Comparison of ENCODE assay signal across 11 mouse cellular contexts in genomic region chr16:5765143-5765542, GRCm38 (mm10).
DNase-seq lines count a peak whose midpoint lies in the region; ATAC-seq and TF ChIP-seq lines count a peak whose summit lies in the region.
"Had no signal": no experiment of that assay in that cellular context is flagged by ENCODE, and none has a peak within 500 bp of the region (broad histone marks: within the 10 kb centered on the region; RNA-seq: fewer than 3 reads in every experiment).

No protein-coding gene starts in this region.

- peak; percentile 82 for DNase-seq in intestine, embryonic 14.5 days (ENCODE audit: low spot score)
- DNase-seq in 416B (ENCODE audit: low read depth) (peak; percentile 36), adipocyte (ENCODE audit: low spot score) (peak; percentile 15)
- DNase-seq in kidney, postnatal 14 days, result peak; percentile 57
- DNase-seq in frontal cortex, postnatal 10 days (ENCODE audit: low spot score in 2 of 2), result no peak
- no peak for DNase-seq in left cerebral cortex, adult 8-10 months (ENCODE audit: low spot score in 2 of 2)
- no peak for DNase-seq in gastrocnemius, adult 2 months
- DNase-seq: right cerebral cortex, postnatal 4 days had no signal

- no peaks in the 10 kb centered on the region for H3K4me1 ChIP-seq in intestine, embryonic 14.5 days (replicated peaks; ENCODE audit: control insufficient read depth, insufficient read depth, low read length)
- H3K4me1 ChIP-seq in intestine, postnatal 0 days (replicated peaks; ENCODE audit: control insufficient read depth, insufficient read depth, low read length), result no peaks in the 10 kb centered on the region

- intact Hi-C loops in gastrocnemius, adult 2 months (cut with DNase I), result no loop called here

- no peak for TF ChIP-seq CTCF in intestine, postnatal 0 days (IDR thresholded peaks at IDR 0.05; ENCODE audit: low read depth)
- no peak for TF ChIP-seq CTCF in gastrocnemius, adult 2 months (IDR thresholded peaks at IDR 0.05)

- no peak for ATAC-seq in intestine, embryonic 14.5 days (replicated peaks; ENCODE audit: low FRiP score, low TSS enrichment, low read depth)
- no peak for ATAC-seq in intestine, postnatal 0 days
- ATAC-seq: hindbrain, embryonic 16.5 days had no signal

- H3K4me3 ChIP-seq in intestine, embryonic 14.5 days (ENCODE audit: low read depth, low read length), result no peak overlapping the region
- H3K4me3 ChIP-seq in intestine, postnatal 0 days (ENCODE audit: low read depth, low read length), result no peak overlapping the region
- H3K4me3 ChIP-seq in gastrocnemius, adult 2 months, result no peak overlapping the region
- H3K4me3 ChIP-seq: erythroblast, embryonic 14.5 days had no signal

- 24% methylated on average over 4 of the region's 4 CpGs for WGBS in intestine, embryonic 14.5 days
- WGBS in intestine, postnatal 0 days, result 19% methylated on average over 4 of the region's 4 CpGs

- no peak overlapping the region for H3K9ac ChIP-seq in intestine, embryonic 14.5 days (ENCODE audit: low read length)
- no peak overlapping the region for H3K9ac ChIP-seq in intestine, postnatal 0 days (ENCODE audit: low read depth, low read length)

- no peaks in the 10 kb centered on the region for H3K9me3 ChIP-seq in intestine, embryonic 14.5 days (ENCODE audit: control insufficient read depth, low read length)
- H3K9me3 ChIP-seq in intestine, postnatal 0 days (ENCODE audit: control insufficient read depth), result no peaks in the 10 kb centered on the region

- H3K27ac ChIP-seq in intestine, embryonic 14.5 days (ENCODE audit: low read depth), result no peak overlapping the region
- no peak overlapping the region for H3K27ac ChIP-seq in intestine, postnatal 0 days (ENCODE audit: low read depth, low read length)
- no peak overlapping the region for H3K27ac ChIP-seq in gastrocnemius, adult 2 months

- H3K36me3 ChIP-seq in intestine, embryonic 14.5 days (ENCODE audit: control insufficient read depth, insufficient read depth, low read length), result no peaks in the 10 kb centered on the region
- H3K36me3 ChIP-seq in intestine, postnatal 0 days (ENCODE audit: control insufficient read depth, insufficient read depth), result no peaks in the 10 kb centered on the region

- no peak overlapping the region for H3K4me2 ChIP-seq in intestine, embryonic 14.5 days (ENCODE audit: low read length)
- H3K4me2 ChIP-seq in intestine, postnatal 0 days (replicated peaks; ENCODE audit: low read depth), result no peak overlapping the region

- H3K27me3 ChIP-seq in intestine, embryonic 14.5 days (replicated peaks; ENCODE audit: control insufficient read depth, insufficient read depth, low read length), result no peaks in the 10 kb centered on the region
- no peaks in the 10 kb centered on the region for H3K27me3 ChIP-seq in intestine, postnatal 0 days (replicated peaks; ENCODE audit: control insufficient read depth, insufficient read depth, low read length)

Comparison
In these comparisons a context has a peak if more than half of its experiments do, and no peak if none do; other contexts are left out.
1. DNase-seq: peak in intestine, embryonic 14.5 days (single experiment), 416B (single experiment), adipocyte (single experiment) and kidney, postnatal 14 days (single experiment); none in frontal cortex, postnatal 10 days (0 of 2), left cerebral cortex, adult 8-10 months (0 of 2) and gastrocnemius, adult 2 months (single experiment).